Mouse (Mus musculus): ENCODE results near the gene Zfp658. TPM values are rescaled to one million over a fixed set of nuclear protein-coding genes. Genes with fewer than 3 reads are reported as not detected.

Gene Zfp658
- 1.4 and 2.1 TPM in 2 replicates for polyA plus RNA-seq (2016; fragmentation: Nextera tagmentation; extraction: Ambion mirVana)

DNA sequence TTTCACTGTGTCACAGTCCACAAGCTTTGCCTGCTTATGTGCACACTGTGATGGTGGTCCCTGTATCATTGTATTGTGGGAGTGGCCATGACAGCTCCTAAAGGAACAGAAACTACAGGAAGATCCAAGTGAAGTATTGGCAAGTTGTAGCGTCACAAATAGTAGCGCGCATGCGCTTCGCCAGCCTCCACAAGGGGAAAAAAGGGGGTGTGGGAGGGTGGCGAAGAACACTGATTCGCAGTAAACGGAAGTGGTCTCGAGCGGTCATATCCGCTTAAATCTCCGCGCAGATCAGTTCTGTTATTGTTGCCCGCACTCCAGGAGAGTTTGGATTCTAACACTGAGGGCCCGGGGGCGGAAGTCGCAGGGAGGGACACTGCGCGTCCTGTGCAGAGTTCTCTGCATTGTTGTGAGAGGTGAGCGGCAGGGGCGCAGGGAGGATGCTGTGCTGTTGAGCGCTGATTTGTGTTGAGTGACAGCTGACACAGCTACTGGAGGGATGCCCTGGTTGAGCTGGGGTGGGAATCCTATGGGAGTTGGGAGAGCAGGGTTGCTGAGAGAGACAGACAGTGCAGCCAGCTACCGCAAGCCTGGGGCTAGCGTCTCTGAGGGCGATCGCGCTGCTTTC lies at the start of gene Zfp658:
Gene Zfp658, plus strand, starts transcription at position 251 of the 628 bp plus-strand sequence.
- Histone ChIP-seq H3K9me3 (no peaks in the 10 kb centered on the region), H3K4me3 (peak within 1 kb of the TSS; percentile 84), H3K4me1 (peaks cover 6% of the 10 kb centered on the region; the same call in 1 of the 2 replicates), H3K27ac (peak within 1 kb of the TSS; percentile 87), H3K27me3 (ENCODE audit: insufficient read depth, poor library complexity, severe bottlenecking) (no peaks in the 10 kb centered on the region), H3K36me3 (peaks cover 11% of the 10 kb centered on the region; the same call in 1 of the 2 replicates)
- WGBS = under 1% methylated on average over 27 of the region's 27 CpGs
- peak; percentile 87 for DNase-seq (ENCODE audit: low spot score)

GRCm38 (mm10) chr7:43512519-43512918 lies 49.5 kb upstream of the Zfp658 start:
- Histone ChIP-seq H3K4me3 (no peak overlapping the region), H3K36me3 (no peaks in the 10 kb centered on the region), H3K9me3 (no peaks in the 10 kb centered on the region), H3K27ac (no peak overlapping the region), H3K4me1 (no peaks in the 10 kb centered on the region), H3K27me3 (ENCODE audit: insufficient read depth, poor library complexity, severe bottlenecking) (no peaks in the 10 kb centered on the region)
- 79% methylated on average over 4 of the region's 4 CpGs for WGBS
- peak; percentile 14 for DNase-seq (ENCODE audit: low spot score)

DNA sequence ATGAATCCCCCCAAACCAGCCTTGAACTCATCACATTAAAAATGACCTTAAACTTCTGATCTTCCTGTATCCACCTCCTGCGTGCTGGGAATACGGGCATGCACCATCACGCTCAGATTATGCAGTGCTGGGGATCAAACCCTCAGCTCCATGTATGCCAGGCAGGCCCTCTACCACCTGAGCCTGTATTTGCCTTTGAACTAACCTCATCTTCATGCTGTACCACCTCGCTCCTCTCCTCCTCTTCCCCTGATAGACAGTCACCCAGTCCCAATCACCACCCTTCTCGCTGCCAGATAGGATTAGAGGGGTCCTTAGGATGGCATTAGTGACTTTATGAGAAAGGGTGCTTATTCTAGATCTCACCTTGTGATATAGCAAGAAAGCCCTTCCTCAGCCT lies 47.0 kb upstream of the Zfp658 start:
- Histone ChIP-seq H3K4me1 (no peaks in the 10 kb centered on the region), H3K4me3 (no peak overlapping the region), H3K27me3 (ENCODE audit: insufficient read depth, poor library complexity, severe bottlenecking) (no peaks in the 10 kb centered on the region), H3K36me3 (no peaks in the 10 kb centered on the region), H3K27ac (no peak overlapping the region), H3K9me3 (no peaks in the 10 kb centered on the region)
- WGBS = 80% methylated on average over 5 of the region's 5 CpGs
- peak; percentile 64 for DNase-seq (ENCODE audit: low spot score)

DNA sequence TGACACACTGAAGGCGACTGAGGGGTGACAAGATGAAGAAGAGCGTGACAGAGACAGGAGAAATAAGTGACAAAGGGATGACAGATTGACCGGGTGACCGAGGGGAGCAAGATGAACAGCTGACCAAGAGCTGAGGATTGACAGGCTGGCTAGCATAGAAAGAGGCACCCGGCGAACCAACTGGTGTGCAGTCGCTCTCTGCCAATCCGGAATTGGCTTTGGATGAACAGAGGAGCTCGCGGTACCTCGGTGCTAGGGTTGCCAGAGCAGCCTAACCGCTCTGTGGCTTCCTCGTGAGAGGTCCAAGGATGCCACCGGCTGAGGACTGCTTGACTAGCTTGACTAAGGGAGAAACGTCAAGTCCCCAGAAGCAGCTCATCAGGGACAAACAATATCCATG lies 43.7 kb upstream of the Zfp658 start:
- DNase-seq (ENCODE audit: low spot score) = peak; percentile 64
- Histone ChIP-seq H3K36me3 (no peaks in the 10 kb centered on the region), H3K4me1 (no peaks in the 10 kb centered on the region), H3K4me3 (no peak overlapping the region), H3K27me3 (ENCODE audit: insufficient read depth, poor library complexity, severe bottlenecking) (no peaks in the 10 kb centered on the region), H3K27ac (no peak overlapping the region), H3K9me3 (no peaks in the 10 kb centered on the region)
- WGBS = 80% methylated on average over 15 of the region's 15 CpGs

GRCm38 (mm10) chr7:43522776-43523175 lies 39.3 kb upstream of the Zfp658 start:
- Histone ChIP-seq H3K27me3 (ENCODE audit: insufficient read depth, poor library complexity, severe bottlenecking) (no peaks in the 10 kb centered on the region), H3K4me3 (no peak overlapping the region), H3K36me3 (no peaks in the 10 kb centered on the region), H3K27ac (no peak overlapping the region), H3K9me3 (no peaks in the 10 kb centered on the region), H3K4me1 (no peaks in the 10 kb centered on the region)
- DNase-seq (ENCODE audit: low spot score) = peak; percentile 58
- WGBS = 80% methylated on average over 2 of the region's 2 CpGs

- no peak overlapping the region for H3K4me3 ChIP-seq
- DNase-seq (ENCODE audit: low spot score) = peak; percentile 3
- whole genome bisulfite sequencing = 46% methylated on average over 3 of the region's 3 CpGs
- H3K4me1 ChIP-seq = no peaks in the 10 kb centered on the region
- no peak overlapping the region for H3K27ac ChIP-seq
- no peaks in the 10 kb centered on the region for H3K36me3 ChIP-seq
- H3K27me3 ChIP-seq (ENCODE audit: insufficient read depth, poor library complexity, severe bottlenecking) = no peaks in the 10 kb centered on the region
- no peaks in the 10 kb centered on the region for H3K9me3 ChIP-seq
Observed at GRCm38 (mm10) chr7:43525313-43525712, 36.7 kb upstream of the Zfp658 start.

DNA sequence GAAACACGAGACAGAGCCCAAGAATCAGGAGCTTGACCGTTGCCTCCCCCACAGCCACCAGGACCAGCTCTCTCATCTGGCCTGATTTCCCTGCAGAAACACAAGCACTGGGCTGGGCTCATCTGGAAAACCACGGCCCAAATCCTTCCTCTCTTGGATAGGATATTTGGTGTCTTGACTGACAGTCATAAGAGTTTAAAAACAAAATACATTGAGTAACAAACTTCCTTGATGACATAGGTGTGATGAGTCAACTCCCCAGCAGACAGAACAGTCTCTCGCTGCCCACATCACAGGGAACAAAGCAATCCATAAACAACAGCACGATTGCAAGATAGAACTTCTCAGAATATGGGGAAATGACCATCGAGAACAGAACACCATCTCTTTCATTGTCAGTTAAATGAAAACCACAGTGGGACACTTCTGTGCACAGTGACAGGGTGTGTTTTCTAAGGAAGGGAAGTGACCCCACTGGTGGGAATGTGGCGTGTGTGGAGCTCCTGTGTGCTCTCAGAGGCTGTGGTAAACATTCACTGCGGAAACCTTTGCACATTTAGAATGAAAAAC lies 31.8 kb upstream of the Zfp658 start:
- WGBS = 72% methylated on average over 8 of the region's 8 CpGs
- Histone ChIP-seq H3K4me1 (no peaks in the 10 kb centered on the region), H3K36me3 (no peaks in the 10 kb centered on the region), H3K27ac (no peak overlapping the region), H3K9me3 (no peaks in the 10 kb centered on the region), H3K27me3 (ENCODE audit: insufficient read depth, poor library complexity, severe bottlenecking) (no peaks in the 10 kb centered on the region), H3K4me3 (no peak overlapping the region)
- DNase-seq (ENCODE audit: low spot score) = peak; percentile 38

DNA sequence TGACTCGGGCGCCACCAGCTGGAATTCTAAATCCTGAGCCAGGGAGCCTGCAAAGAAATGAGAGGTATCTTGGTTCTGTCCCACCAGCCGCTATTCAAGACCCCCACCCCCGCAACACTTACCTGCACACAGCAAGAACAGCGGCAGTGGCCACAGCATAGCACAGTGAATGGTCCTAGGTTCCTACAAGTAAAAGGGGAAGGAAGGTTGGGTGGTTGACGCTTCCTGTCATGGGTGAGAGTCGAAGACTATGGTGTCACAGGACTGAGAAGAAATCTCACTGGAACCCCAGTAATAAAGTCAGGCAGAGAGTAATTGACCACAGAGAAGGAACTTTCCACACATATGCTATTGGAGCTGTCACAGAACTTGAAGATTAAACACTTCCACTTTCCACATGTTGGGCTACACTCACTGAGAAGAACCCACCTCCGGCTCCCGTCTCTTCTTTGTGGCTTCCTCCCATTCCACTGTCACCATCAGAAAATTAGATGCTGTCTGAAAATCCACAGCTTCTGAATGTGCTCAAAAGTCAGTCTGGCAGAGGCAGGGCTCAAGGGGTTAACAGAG lies 29.0 kb upstream of the Zfp658 start:
- Histone ChIP-seq H3K27me3 (ENCODE audit: insufficient read depth, poor library complexity, severe bottlenecking) (no peaks in the 10 kb centered on the region), H3K4me1 (no peaks in the 10 kb centered on the region), H3K4me3 (no peak overlapping the region), H3K27ac (no peak overlapping the region), H3K36me3 (no peaks in the 10 kb centered on the region), H3K9me3 (no peaks in the 10 kb centered on the region)
- peak; percentile 65 for DNase-seq (ENCODE audit: low spot score)
- WGBS = 81% methylated on average over 9 of the region's 9 CpGs

DNA sequence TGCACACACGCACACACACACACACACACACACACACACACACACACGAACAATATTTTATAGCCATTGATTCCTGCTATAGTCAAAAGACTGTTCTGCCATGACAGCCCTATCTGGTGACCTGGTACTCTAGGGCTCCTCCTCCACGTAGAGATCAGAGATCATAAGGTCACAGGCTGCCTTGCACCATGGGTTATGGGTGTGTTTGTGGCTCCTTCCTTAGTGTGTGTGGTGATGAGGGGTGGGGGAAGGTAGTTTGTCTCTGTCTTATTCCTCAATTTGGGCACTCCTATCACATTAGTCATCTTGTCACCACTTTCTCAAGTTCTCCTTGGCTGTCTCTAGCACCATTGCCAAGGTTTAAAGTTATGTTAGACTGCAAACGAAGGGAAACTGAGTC lies 23.5 kb upstream of the Zfp658 start:
- H3K4me1 ChIP-seq = no peaks in the 10 kb centered on the region
- H3K4me3 ChIP-seq = no peak overlapping the region
- WGBS = 60% methylated on average over 4 of the region's 4 CpGs
- H3K27ac ChIP-seq = no peak overlapping the region
- no peaks in the 10 kb centered on the region for H3K9me3 ChIP-seq
- no peaks in the 10 kb centered on the region for H3K27me3 ChIP-seq (ENCODE audit: insufficient read depth, poor library complexity, severe bottlenecking)
- H3K36me3 ChIP-seq = no peaks in the 10 kb centered on the region
- DNase-seq (ENCODE audit: low spot score) = no peak

- 78% methylated on average over 7 of the region's 7 CpGs for WGBS
- Histone ChIP-seq H3K9me3 (no peaks in the 10 kb centered on the region), H3K4me1 (no peaks in the 10 kb centered on the region), H3K27ac (no peak within 1 kb of the TSS), H3K4me3 (no peak within 1 kb of the TSS), H3K36me3 (no peaks in the 10 kb centered on the region), H3K27me3 (ENCODE audit: insufficient read depth, poor library complexity, severe bottlenecking) (no peaks in the 10 kb centered on the region)
- DNase-seq (ENCODE audit: low spot score) = no peak
Observed at GRCm38 (mm10) chr7:43544225-43544977, 17.7 kb upstream of the Zfp658 start, which contains the start of gene Cd33. Cd33 (minus strand) TSS chr7:43544428.

- no peaks in the 10 kb centered on the region for H3K4me1 ChIP-seq
- DNase-seq (ENCODE audit: low spot score) = no peak
- H3K36me3 ChIP-seq = no peaks in the 10 kb centered on the region
- H3K27me3 ChIP-seq (ENCODE audit: insufficient read depth, poor library complexity, severe bottlenecking) = no peaks in the 10 kb centered on the region
- H3K27ac ChIP-seq = no peak overlapping the region
- WGBS = 68% methylated on average over 7 of the region's 7 CpGs
- no peaks in the 10 kb centered on the region for H3K9me3 ChIP-seq
- no peak overlapping the region for H3K4me3 ChIP-seq
Observed at GRCm38 (mm10) chr7:43545656-43546545, 16.2 kb upstream of the Zfp658 start.

DNA sequence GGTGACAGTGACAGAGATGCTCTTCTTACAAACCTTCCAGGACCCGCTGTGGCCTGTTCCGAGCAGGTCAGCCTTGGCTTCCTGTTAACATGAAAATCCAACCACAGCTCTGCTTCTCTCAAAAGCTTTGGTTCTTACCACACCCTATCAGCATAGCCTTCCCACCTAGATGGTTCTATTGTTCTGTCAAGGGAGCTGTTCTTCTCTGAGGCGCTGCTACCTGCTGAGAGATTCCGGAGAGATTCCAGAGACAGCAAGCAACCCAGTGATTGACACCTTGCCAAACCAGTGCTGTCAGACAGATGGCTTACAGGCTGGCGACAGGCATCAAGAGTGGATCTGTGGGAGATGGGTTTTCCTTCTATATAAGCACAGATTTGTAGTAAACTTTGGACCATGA lies 14.4 kb upstream of the Zfp658 start:
- WGBS = 30% methylated on average over 5 of the region's 5 CpGs
- H3K36me3 ChIP-seq = no peaks in the 10 kb centered on the region
- no peaks in the 10 kb centered on the region for H3K27me3 ChIP-seq (ENCODE audit: insufficient read depth, poor library complexity, severe bottlenecking)
- DNase-seq (ENCODE audit: low spot score) = no peak
- no peaks in the 10 kb centered on the region for H3K9me3 ChIP-seq
- no peak overlapping the region for H3K27ac ChIP-seq
- H3K4me3 ChIP-seq = no peak overlapping the region
- no peaks in the 10 kb centered on the region for H3K4me1 ChIP-seq
